Mouse (Mus musculus) ES-Bruce4 (cell line): Measurements from ENCODE around the gene A230050P20Rik. TPM values are rescaled to one million over a fixed set of nuclear protein-coding genes. Genes with fewer than 3 reads are reported as not detected.
A peak's percentile ranks its signal among the peaks of the same experiment; 100 is the strongest.

Experiments
- H3K27ac ChIP-seq: 2 replicates; pipeline ENCODE4 v1.5.1; 2012; ENCODE audit warnings: low read length, inconsistent platforms; ENCODE audit not compliant: insufficient read depth
- H3K27me3 ChIP-seq: 2 replicates; pipeline ENCODE4 v1.6.1; 2012; ENCODE audit warnings: mild to moderate bottlenecking, low read length, inconsistent platforms; ENCODE audit not compliant: control insufficient read depth, poor library complexity, insufficient read depth, severe bottlenecking
- H3K36me3 ChIP-seq: 2 replicates; pipeline ENCODE4 v1.6.1; 2012; ENCODE audit warnings: inconsistent platforms, mild to moderate bottlenecking, low read length, moderate library complexity; ENCODE audit not compliant: control insufficient read depth, poor library complexity, insufficient read depth, severe bottlenecking
- H3K4me1 ChIP-seq: one replicate; pipeline ENCODE4 v1.8.1; 2011; ENCODE audit warnings: low read length; ENCODE audit not compliant: control insufficient read depth, insufficient read depth
- H3K4me3 ChIP-seq: 2 replicates; pipeline ENCODE4 v1.5.1; 2011; ENCODE audit warnings: low read depth, mild to moderate bottlenecking, low read length
- H3K9ac ChIP-seq: 2 replicates; pipeline ENCODE4 v1.6.1; 2012; ENCODE audit warnings: low read depth, mild to moderate bottlenecking, inconsistent platforms; ENCODE audit not compliant: poor library complexity, severe bottlenecking
- H3K9me3 ChIP-seq: replicated peaks from 2 replicates; pipeline ENCODE4 v1.6.1; 2012; ENCODE audit warnings: mild to moderate bottlenecking, low read length, inconsistent platforms; ENCODE audit not compliant: control insufficient read depth, poor library complexity, insufficient read depth, severe bottlenecking
- CTCF ChIP-seq: IDR thresholded peaks from one replicate; pipeline ENCODE4 v1.8.1; 2011; ENCODE audit warnings: low read depth, low read length
- EP300 ChIP-seq: IDR thresholded peaks from 2 replicates; pipeline ENCODE4 v1.6.1; 2011; ENCODE audit warnings: low read depth, low read length; ENCODE audit not compliant: insufficient read depth
- POLR2A ChIP-seq: IDR thresholded peaks from one replicate; pipeline ENCODE4 v1.8.1; 2011; ENCODE audit warnings: low read length; ENCODE audit not compliant: insufficient read depth
- polyA plus RNA-seq: library from polyadenylated mRNA; stranded (reverse); fragments of >200 nt; gene quantifications from 2 replicates; pipeline ENCODE4 v1.2.4, GENCODE M21; 2011; ENCODE audit warnings: low read depth; ENCODE audit not compliant: missing spikeins, insufficient read depth, insufficient read length

The A230050P20Rik gene
- polyA plus RNA-seq, 1 experiment, result 20.5 TPM

DNA sequence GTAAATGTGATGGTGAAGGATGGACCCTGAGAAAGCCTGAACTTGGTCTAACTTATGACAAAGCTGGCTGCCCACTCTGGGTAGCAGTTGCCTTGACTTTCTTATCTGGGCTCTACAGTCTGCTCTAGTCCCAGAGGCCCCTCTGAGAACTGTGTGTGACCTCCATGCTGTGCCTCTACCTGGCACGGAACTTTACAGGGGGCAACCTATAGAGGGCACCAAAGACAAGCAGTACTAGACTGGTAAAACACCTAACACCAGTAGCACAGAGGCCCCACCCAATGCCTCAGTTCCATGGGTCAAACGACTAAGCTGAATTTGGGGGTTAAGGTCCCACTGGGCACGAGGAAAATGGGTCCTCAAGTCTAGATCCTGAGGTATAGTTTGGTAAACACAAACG, 47.7 kb downstream of the A230050P20Rik start:
- Histone ChIP-seq H3K4me3 (no peak overlapping the region), H3K27ac (no peak overlapping the region), H3K36me3 (peaks cover 89% of the 10 kb centered on the region), H3K9me3 (no peaks in the 10 kb centered on the region), H3K27me3 (no peaks in the 10 kb centered on the region), H3K9ac (no peak overlapping the region), H3K4me1 (no peaks in the 10 kb centered on the region)
- TF ChIP-seq CTCF (peak; percentile 33), EP300 (no peak), POLR2A (no peak)

DNA sequence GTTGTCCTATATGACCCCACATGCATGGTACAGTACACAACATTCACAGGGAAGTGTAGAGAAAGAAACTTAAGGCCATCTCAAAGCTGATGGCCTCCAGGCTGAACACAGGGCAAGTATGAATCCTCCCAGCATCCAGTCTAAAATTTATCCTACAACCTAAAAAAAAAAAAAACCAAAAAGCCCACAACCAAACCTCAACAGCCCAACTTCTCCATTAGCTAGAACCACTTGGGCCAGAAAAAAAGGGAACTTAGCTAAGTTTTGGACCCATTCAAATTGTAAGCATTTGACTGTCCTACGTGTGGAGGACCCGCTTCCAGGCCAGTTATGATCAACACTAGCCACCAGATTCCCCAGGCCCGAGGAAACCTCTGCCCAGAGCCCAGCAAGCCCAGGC, 54.8 kb downstream of the A230050P20Rik start:
- no peak overlapping the region for H3K27ac ChIP-seq
- no peaks in the 10 kb centered on the region for H3K27me3 ChIP-seq
- H3K36me3 ChIP-seq, result peaks cover 92% of the 10 kb centered on the region
- H3K4me3 ChIP-seq, result no peak overlapping the region
- no peak for TF ChIP-seq EP300
- TF ChIP-seq POLR2A, result no peak
- TF ChIP-seq CTCF, result no peak
- H3K4me1 ChIP-seq, result no peaks in the 10 kb centered on the region
- H3K9ac ChIP-seq, result no peak overlapping the region
- H3K9me3 ChIP-seq, result no peaks in the 10 kb centered on the region

Other genes with a start within 250 kb of the A230050P20Rik start
- 288 and 314 TPM in 2 replicates for gene Ubl5, start 225.8 kb upstream of the A230050P20Rik start, polyA plus RNA-seq
- 19.6 and 20.2 TPM in 2 replicates for gene Fbxl12, start 223.9 kb upstream of the A230050P20Rik start, polyA plus RNA-seq
- 17.6 and 20.9 TPM in 2 replicates for gene Pin1, start 216.5 kb upstream of the A230050P20Rik start, polyA plus RNA-seq
- gene Olfm2, start 122.3 kb upstream of the A230050P20Rik start, polyA plus RNA-seq, result 3.3 and 4.4 TPM in 2 replicates
- 1.3 and 1.6 TPM in 2 replicates for gene Col5a3, start 53.6 kb upstream of the A230050P20Rik start, polyA plus RNA-seq
- gene Rdh8, start 50.1 kb upstream of the A230050P20Rik start, polyA plus RNA-seq, result not detected in 2 replicates
- 1.3 and 2.0 TPM in 2 replicates for gene Angptl6, start 11.1 kb downstream of the A230050P20Rik start, polyA plus RNA-seq
- 76.9 and 81.2 TPM in 2 replicates for gene Ppan, start 19.5 kb downstream of the A230050P20Rik start, polyA plus RNA-seq
- 206 and 216 TPM in 2 replicates for gene Eif3g, start 30.0 kb downstream of the A230050P20Rik start, polyA plus RNA-seq
- gene Dnmt1, start 91.2 kb downstream of the A230050P20Rik start, polyA plus RNA-seq, result 115 and 120 TPM in 2 replicates
- 14.1 and 19.9 TPM in 2 replicates for gene S1pr2, start 108.1 kb downstream of the A230050P20Rik start, polyA plus RNA-seq
- 45.1 and 50.9 TPM in 2 replicates for gene Mrpl4, start 134.1 kb downstream of the A230050P20Rik start, polyA plus RNA-seq
- 24.9 and 25.7 TPM in 2 replicates for gene Icam1, start 147.3 kb downstream of the A230050P20Rik start, polyA plus RNA-seq
- gene Icam4, start 160.7 kb downstream of the A230050P20Rik start, polyA plus RNA-seq, result 1.3 TPM in 1 of 2 replicates, not detected in the other
- gene Icam5, start 163.4 kb downstream of the A230050P20Rik start, polyA plus RNA-seq, result 0.94 and 1.3 TPM in 2 replicates
- 2.5 TPM in 1 of 2 replicates, not detected in the other for gene Zglp1, start 198.5 kb downstream of the A230050P20Rik start, polyA plus RNA-seq
- 1.0 and 1.4 TPM in 2 replicates for gene Gm49373, start 204.5 kb downstream of the A230050P20Rik start, polyA plus RNA-seq
- 25.9 and 38.8 TPM in 2 replicates for gene Fdx1l, start 205.0 kb downstream of the A230050P20Rik start, polyA plus RNA-seq
- 4.7 and 6.3 TPM in 2 replicates for gene Gm38431, start 223.4 kb downstream of the A230050P20Rik start, polyA plus RNA-seq
- 60.7 and 61.9 TPM in 2 replicates for gene Raver1, start 223.4 kb downstream of the A230050P20Rik start, polyA plus RNA-seq